Mouse (Mus musculus): Measurements from ENCODE around the gene Nudt17.
A peak's percentile ranks its signal among the peaks of the same experiment; 100 is the strongest.
"Not testable (repeated sequence)": the region's sequence is repeated elsewhere in the genome, so short reads cannot be mapped to it uniquely, and the experiment has no call there.

The Nudt17 gene

DNA sequence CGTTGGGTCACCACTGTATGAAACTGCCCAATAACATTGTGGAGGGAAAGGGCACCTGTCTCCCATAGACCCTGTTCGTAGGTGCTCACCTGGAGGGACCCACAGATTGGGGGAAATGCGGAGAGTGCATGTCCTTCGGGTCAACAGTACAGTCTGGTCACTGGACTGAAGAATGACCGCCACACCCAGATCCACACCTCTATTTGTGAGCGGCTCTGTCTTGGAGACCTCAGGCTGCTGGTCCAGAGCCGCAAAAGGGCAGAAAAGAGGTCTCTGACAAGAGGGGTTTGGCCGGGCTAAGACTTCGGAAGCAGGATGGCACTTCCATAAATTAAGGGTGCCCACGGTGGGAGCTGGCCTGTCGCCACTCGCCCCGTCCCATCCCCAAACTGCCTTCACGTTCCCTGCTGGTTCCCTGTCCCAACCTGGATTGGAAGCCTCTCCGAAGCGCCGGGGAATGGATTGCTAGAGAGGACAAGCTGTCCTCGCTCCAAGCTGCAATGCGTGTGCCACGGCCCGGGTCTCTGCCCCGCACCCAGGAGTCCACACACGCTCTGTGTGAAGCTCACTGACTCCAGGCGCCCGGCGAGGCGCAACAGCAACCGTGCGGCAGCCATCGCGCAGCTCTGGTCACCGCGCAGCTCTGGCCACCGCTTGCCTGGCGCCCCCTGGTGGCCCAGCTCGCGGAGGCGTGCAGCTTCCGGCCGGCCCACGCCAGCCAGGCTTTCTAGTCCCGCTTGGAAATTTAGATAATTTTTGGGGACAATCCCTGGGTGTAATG lies at the start of gene Nudt17:
Gene Nudt17 (minus strand): TSS at position 660 of the 781 bp plus-strand sequence.
- DNase-seq = peak; percentile 91

GRCm38 (mm10) chr3:96757691-96758090 lies 49.3 kb upstream of the Nudt17 start:
- DNase-seq = no peak

- no peak for DNase-seq
These were observed 47.6 kb upstream of the Nudt17 start for GRCm38 (mm10) chr3:96755935-96756334.

DNA sequence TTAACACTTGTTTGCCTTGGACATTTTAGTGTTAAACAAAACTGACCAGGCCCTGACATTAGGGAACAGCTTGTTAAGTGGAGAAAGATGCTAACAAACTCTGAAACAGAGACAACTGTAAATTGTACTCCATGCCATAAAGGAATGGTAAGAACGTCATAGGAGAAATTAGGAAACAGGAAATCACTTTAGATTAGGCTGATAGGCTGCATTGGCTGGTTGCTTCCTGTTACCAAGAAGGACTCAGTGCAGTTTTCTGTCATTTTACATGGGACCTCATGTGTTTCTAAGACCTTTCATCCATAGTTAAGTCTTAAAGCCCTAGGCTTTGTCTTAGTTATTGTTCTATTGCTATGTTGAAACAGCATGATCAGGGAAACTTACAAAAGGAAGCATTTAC lies 38.5 kb upstream of the Nudt17 start:
- no peak for DNase-seq

DNA sequence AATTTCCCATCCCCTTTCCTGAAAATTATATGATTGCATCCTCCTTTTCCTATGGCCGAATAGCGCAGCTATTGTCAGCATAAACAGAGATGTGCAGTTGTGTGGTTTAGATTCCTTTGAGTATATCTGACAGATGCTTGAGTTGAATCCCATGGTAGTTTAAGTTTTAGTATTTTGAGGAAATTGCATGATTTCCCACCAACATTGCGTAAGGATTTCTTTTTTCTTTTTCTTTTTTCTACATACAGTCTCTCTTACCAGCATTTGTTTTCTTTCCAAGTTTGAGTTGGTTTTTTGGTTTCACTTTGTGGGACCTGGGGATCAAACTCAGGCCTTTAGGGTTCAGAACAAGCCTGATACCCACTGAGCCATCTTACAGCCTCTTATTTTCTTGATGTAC lies 36.0 kb upstream of the Nudt17 start:
- DNase-seq = no peak

DNA sequence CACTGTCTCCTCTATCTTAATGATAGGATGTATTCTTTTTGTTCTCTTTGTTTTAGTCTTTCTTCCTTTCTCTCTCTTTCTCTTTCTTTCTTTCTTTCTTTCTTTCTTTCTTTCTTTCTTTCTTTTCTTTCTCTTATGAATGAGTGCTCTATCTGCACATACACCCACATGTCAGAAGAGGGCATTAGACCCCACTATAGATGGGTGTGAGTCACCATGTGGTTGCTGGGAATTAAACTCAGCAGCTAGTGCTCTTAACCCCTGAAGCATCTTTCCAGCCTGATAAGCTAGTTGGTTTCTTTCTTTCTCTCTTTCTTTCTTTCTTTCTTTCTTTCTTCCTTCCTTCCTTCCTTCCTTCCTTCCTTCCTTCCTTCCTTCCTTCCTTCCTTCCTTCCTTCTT lies 31.9 kb upstream of the Nudt17 start:
- not testable (repeated sequence) for DNase-seq

DNA sequence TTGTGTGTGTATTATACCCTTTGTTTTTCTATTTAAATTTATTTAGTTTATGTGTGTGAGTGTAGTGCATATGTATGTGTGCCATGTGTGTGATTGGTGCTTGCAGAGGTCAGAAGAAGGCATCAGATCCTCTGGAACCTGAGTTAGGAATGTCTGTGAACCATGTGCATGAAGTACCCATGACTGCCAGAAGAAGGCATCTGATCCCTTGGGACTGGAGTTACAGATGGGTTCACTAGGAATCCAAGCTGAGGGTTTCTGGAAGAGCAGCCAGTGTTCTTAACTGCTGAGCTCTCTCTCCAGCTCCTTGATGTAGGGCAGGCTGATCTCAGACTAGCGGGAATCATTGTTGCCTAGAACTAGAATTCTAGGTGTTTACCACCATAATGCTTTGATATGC lies 29.6 kb upstream of the Nudt17 start:
- peak; percentile 12 for DNase-seq

GRCm38 (mm10) chr3:96737013-96737740 lies 28.8 kb upstream of the Nudt17 start:
- DNase-seq = no peak

DNA sequence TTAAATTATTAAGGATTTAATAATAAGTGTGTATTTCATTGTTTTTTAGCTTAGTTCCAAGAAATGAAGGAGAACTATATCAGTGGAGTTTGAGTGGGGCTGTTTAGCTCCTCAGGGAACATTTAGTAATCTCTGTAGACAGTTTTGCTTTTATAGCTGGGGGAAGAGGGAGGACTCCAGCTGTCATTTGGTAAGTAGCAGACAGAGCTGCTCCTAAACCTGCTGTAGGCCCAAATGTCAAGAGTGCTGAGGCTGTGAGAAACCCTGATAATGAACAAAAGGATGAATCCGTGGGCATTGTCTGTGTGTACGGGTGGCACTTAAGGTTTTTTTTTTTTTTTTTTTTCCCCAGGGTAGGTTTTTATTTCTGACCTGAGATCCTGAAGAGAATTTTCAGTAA lies 26.8 kb upstream of the Nudt17 start:
- no peak for DNase-seq

- DNase-seq = no peak
These were observed 25.6 kb upstream of the Nudt17 start for GRCm38 (mm10) chr3:96733984-96734383.

DNA sequence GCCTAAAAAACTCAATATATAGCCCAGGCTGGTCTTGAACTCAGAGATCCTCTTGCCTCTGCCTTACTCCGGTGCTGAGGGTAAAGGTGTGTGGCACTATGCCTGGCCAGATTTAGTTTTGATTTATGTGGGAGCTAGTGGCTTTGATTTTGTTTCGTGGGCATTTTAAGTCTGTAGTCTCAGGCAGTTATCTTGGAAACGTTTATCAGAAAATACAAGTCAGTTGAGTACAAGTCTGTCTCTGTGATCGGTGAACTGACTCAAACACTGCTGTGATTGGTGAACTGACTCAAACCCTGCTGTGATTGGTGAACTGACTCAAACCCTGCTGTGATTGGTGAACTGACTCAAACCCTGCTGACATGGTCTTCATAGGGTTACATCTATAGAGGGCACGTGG lies 22.4 kb upstream of the Nudt17 start:
- DNase-seq = no peak

DNA sequence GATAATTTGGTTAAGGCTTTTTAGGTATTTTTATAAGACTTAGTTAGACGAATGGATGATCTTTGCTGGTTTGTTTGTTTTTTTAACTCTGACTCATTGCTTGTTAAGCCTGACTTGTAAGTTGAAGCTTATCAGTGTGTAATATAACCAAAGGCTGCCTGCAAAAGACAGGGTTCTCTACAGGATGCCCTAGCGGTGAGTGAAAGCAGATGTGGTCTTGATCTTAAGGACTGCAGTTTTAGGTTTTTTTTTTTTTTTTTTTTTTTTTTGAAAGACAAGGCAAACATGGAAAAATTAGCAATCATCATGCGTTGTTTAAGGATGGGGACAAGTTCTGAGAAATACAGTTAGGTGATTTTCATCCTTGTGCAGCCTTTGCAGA lies 21.0 kb upstream of the Nudt17 start:
- peak; percentile 51 for DNase-seq

GRCm38 (mm10) chr3:96728634-96729402 lies 20.5 kb upstream of the Nudt17 start:
- no peak for DNase-seq

DNA sequence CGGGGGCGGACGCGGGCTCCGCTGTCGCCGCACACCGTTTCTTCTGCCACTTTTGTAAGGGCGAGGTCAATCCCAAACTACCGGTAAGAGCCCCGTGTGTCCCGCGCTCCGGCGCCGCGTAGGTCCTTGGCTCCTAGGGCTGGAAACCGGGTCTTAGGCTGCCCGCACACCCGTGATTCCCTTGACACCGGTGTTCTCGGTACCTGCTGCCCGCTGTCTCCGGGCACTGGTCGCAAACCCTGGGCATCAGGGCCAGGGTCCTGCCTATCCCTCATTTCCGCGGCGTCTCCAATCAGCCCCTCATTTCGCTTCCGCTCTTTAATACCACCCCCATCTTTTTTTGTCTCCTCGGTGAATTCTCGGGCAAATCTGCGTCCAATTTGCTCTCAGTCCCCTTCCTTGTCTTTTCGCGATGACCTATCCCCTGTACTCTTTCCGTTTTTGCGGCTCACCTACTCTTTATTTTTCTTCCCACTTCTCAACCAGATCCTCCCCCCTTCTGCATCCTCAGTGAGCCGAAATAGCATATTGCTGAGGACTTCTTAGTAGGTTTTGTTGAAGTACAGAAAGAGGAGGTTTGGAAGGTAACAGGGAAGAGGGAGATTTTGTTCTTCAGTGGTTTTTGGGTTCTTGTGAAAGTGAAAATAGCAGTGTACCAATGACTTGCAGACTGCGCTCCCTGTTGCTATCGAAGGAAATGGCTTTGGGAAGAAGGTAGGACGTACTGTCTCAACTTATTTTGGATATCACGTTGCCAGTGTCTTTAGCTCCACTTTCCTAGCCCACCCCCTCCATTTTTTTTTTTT lies 19.7 kb upstream of the Nudt17 start:
- no peak for DNase-seq

DNA sequence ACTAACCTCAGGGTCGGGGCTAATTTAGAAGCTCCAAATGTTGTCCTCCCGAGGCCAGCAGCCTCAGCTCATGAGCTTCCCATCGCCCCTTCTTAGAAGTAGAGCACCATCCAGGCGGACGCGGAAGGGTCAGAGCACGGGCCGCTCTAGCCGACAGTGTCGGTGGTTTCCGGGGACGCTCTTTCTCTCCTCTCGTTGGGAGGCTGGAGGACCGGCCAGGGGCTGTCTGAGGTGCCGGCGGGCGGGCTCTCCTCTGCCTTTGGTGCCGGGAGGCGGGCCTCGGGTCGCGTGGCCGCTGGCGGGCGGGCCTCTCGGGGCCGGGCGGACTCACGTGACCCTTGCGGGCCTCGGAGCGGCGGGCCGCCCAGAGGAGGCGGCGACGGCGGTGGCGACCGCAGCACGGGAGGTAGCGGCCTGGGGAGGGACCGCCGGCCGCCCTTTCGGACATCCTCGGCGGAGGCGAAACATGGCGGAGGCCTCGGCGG lies 19.0 kb upstream of the Nudt17 start, which contains the start of the genes Polr3c and Rnf115:
Gene Polr3c (minus strand): TSS at position 286 of the 485 bp plus-strand sequence.
Gene Rnf115 (plus strand): TSS at position 322 of the 485 bp plus-strand sequence.
- DNase-seq = peak; percentile 97

- DNase-seq = peak; percentile 75
These were observed 10.8 kb upstream of the Nudt17 start for GRCm38 (mm10) chr3:96719173-96719572.

DNA sequence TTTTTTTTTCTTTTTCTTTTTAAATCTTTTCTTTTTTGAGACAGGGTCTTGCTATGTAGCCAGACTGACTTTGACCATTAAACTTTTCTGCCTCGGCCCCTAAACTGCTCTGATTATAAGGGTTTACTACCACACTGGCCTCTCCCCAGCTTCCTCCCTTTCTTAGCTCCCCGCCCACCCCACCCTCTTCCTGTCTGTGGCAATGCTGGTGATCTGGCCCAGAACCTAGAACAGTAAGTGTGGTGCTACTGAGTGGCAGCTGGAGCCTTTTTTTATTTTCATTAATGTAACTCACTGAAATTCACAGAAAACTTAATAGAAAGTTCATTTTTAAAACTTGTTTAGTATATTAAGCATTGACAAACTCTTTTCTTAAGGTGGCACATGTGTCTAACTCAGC lies 7.5 kb upstream of the Nudt17 start:
- no peak for DNase-seq

- no peak for DNase-seq
These were observed 5.9 kb upstream of the Nudt17 start for GRCm38 (mm10) chr3:96714286-96714685.

- no peak for DNase-seq
These were observed 312 bp upstream of the Nudt17 start for GRCm38 (mm10) chr3:96708684-96709064.

DNA sequence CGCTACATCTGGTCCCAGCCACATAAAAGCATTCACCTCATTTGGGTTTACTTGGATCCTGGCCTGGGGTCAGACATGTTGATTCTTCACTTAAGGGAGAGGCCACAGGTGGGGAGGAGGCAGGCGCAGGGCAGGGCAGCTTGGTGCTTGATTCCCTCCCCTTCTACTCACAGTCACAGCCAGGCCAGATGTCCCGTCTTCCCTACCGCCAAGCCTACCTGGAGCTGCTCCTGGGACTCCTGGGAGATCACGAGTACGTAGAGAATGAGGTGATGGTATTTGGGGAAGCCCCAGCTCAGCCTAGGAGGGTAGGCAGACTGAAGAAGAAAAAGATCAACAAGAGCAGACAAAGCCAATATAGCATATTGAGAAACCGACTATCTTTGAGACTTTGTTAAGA lies 1.4 kb downstream of the Nudt17 start:
- no peak for DNase-seq

DNA sequence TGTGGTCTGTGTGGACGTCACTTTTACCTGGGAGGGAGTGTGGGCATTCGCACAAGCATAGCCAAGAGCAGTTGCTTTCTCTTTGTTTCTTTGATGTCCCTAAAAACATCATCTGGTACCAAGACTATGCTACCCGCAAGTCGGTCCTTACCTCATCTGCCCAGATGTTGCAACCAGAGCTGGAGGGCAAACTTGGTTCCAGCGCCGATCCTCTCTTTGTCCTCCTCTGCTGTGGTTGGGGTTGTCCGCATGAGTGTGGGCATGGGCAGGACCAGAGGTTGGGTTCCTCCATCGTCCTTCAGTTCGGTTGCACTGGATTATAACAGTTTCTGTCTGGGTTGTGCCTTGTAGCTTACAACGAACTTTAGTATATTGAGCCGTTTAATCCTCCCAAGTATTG lies 2.1 kb downstream of the Nudt17 start:
- no peak for DNase-seq

- DNase-seq = no peak
These were observed 3.6 kb downstream of the Nudt17 start for GRCm38 (mm10) chr3:96704778-96705177.

All from embryo, embryonic 11 days (tissue).